Mouse (Mus musculus) mouse trophoblast stem cell (cell line): Measurements from ENCODE around the gene Armc12.

Experiments used
- in situ Hi-C, 2 experiments: fragments of 300-500 bp; cut with MseI, MboI; formaldehyde crosslinking; loops; 2 replicates in 1 of 2; 3 replicates in 1 of 2; pipeline ENCODE4 v1.15.1; 2025

The Armc12 gene

DNA sequence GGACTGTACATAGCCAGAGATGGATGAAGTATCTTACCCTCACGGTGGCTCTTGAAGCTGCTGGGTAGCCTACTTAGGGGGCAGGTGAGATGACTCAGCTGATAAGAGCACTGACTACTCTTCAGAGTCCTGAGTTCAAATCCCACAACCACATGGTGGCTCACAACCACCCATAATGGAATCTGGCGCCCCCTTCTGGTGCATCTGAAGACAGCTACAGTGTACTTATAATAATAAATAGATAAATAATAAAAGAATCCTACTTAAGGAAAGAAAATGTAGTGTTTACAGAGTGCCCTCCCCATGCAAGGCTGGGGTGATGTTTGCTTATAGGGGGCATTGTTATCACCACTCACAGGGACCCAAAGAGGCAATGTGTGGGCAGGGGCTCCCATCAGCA is 50.5 kb downstream of the Armc12 start:
- in situ Hi-C loops, result no loop called here

GRCm38 (mm10) chr17:28586509-28586908 is 55.9 kb downstream of the Armc12 start:
- in situ Hi-C loops, result no loop called here

- in situ Hi-C loops, result no loop called here
Measured at GRCm38 (mm10) chr17:28588591-28588990, 58.0 kb downstream of the Armc12 start.
